Mouse (Mus musculus): ENCODE data around the gene Klk13.
"Not testable (repeated sequence)": the region's sequence is repeated elsewhere in the genome, so short reads cannot be mapped to it uniquely, and the experiment has no call there.

The Klk13 gene

DNA sequence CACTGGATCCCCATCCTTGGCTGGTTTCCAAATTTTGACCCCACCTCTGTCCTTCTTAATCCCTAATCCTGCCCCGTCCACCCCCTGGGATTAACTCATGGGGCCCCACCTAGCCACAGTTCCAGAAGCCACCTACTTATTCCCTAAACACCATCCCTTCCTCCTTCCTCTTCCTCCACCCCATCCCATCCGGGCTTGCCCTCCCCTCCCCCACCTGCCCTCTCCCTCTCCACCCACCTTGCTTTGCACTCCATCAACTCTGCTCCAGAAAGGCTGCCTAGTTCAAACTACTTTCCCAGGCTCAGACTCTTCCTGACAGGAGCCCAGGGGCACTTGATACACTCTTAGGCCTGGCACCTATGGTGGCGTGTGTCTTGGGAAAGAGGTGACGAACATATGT is at the start of gene Klk13:
Gene Klk13, plus strand, starts transcription at position 301 of the 400 bp plus-strand sequence.
- DNase-seq, result no peak

DNA sequence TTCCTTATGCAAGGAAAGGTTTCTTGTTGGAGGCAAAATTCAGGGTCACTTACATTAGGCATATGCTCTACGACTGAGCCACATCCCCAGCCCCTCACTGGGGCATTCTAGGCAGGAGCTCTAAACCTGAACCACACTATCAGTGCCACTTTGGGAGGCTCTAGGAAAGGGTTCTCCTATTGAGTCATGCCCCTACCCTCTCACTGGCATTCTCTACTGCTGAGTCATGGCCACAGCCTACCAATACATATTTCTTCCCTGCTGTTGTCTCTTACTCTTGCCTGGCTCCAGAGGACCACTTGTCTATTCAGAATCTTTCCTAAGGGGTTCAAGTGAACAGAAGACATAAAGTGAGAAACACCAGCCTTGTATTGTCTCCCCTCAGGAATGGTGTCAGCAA is 49.6 kb upstream of the Klk13 start:
- no peak for DNase-seq

DNA sequence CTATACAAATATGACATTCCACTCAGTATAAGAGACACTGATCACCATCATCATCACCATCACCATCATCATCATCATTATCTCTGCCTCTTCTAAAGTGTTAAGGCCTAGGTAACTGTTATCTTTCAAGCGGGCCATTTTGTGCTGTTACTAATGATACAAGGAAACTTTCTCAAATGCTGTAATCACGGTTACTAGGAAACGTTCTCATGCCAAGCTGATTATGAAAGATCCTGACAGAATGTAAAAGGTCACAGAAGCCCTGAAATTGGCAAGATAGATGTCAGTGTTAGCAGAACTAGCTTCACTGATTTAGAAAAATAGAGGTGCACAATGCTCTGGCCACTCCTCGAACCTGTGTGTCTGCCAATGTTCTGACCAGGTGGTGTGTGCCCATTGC is 45.1 kb upstream of the Klk13 start:
- DNase-seq, result not testable (repeated sequence)

DNA sequence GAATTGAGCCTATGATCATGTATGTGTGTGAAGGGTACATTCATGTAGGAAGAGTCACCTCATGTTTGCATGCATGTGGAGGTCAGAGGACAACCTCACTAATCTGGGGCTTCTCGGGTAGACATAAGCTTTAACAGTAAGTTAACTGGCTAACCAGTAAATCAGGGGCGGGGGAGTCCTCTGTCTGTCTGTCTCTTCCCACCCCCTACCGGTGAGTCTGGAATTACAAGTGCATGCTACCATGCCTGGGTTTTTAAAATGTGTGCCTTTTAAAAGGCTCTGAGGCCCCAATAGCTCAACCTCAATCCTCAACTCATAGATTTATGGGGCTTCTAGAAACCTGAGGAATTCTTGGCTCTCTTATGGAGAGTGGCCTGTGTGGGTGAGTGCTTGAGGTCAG is 43.8 kb upstream of the Klk13 start:
- no peak for DNase-seq

DNA sequence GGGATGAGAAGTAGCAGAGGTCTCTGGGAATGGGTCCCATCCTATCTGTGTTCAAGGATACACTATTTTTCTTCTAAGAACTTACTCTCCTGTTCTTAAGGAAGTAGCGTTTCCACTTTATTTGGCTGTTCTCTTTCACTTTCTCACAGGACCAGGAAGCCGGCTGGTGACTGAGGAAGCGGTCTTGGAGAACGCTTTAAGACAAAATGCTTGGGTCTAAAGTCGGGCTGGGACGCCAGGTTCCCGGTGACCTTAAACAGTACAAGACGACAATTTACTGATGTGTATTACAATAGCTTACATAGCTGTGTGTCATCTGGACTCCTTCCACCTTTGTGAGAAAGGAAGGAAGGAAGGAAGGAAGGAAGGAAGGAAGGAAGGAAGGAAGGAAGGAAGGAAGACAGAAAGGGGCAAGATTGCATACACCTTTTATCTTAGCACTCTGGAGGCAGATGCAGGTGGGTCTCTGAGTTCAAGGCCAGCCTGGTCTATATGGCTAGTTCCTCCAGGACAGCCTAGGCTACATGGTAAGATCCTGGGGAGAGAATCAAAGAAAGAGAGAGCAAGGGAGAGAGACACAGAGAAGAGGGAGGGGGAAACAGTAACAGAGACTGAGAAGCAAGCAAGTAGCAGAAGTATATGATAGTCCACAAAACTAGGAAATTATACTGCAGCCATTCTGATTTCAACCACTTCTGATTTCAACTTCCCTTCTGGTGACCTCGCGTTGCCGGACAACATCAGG is 41.1 kb upstream of the Klk13 start:
- peak; percentile 26 for DNase-seq

DNA sequence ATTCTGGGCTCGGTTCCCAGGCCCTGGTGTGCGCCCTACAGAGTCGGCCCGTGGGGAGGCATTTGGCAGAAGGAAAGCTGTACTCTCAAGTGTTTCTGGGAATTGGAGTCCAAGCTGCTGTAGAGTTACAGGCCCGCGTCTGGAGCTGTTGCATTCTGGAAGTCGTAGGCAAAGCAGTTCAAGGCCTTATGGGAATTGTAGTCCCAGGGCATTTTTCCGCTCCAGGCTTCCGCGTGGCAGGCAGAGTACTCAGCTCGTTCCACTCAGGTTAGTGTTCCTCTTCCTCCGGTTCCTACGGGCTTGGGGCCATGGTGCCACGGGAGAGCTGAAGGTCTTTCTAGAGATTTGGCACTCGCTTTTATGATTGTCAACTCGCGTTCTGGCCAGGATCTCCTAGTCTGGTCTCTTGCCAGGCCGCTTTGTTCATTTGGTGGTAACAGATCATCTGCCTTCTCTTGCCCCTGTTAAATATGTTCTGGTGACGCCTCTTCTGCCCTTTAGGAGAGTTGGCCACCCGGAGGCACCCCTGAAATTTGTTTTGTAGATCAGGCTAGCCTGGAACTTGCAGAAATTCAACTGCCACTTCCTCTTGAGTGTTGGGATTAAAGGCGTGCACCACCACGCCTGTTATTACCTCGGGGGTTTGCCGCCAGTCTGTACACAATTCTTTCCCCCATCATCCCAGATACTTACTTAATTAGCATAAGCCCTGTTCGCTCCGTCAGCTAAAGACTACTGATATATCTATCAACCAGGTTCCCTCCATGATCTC is 40.4 kb upstream of the Klk13 start, which contains the start of gene Ctu1:
Gene Ctu1, plus strand, starts transcription at position 208 of the 772 bp plus-strand sequence.
- peak; percentile 98 for DNase-seq

DNA sequence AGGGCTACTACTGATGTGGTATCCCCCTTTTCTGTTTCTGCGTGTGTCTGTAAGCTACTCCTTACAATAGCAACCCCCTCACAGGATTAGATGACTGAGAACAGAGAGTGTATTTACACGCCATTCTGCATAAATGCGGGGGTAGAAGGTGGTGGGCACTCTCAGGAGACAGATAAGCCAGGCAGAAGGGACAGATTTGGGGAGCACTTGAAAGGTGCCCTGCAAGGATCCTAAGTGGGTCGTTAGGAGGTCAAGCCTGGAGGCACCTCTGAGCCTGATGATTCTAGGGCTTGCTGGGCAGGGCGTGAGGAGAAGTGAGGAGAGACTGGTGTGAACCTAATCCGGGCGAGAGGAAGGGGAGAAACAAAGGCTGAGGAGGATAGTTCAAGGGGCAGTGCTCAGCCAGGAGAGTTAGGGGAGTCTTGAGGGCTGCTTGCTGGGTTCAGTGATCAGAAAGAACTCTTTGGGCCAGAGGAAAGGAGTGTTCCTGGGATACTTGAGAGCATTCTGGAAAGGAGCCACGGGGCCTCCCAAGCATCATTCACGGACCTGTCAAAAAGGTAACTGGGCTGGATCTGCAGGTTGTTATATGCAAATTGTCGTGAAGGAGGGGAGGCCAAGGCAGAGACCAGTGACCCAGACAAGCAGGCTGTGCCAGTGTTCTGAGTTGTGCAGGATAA is 39.6 kb upstream of the Klk13 start:
- DNase-seq, result peak; percentile 33

DNA sequence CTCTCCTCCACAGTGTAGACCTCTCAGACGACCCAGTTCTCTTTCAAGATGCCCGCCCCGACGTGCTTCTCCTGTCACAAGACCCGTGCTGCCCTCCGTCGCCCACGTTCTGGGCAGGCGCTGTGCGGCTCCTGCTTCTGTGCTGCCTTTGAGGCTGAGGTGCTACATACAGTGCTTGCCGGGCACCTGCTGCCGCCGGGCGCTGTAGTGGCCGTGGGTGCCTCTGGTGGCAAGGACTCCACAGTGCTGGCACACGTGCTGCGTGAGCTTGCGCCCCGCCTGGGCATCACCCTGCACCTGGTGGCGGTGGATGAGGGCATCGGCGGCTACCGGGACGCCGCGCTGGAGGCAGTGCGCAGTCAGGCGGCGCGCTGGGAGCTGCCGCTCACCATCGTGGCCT is 37.3 kb upstream of the Klk13 start:
- DNase-seq, result no peak

DNA sequence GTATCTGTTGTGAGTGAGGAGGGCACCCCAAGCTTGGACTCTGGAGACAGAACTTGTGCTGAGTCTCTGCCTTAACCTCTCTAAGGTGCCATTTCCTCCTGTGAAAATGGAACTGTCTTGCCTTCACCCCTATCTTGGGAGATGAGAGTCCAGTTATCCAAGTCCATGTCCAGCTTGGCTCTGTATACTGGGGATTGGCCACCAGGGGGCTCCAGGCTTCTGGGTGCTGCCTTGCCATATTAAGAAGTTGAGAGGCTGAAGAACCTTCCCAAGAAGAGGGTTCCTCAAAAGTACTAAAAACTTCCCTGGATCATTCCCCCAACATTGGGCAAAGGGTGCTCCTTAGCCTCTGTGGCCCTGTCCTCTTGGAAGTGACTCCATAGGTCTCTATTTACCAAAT is 33.9 kb upstream of the Klk13 start:
- peak; percentile 49 for DNase-seq

DNA sequence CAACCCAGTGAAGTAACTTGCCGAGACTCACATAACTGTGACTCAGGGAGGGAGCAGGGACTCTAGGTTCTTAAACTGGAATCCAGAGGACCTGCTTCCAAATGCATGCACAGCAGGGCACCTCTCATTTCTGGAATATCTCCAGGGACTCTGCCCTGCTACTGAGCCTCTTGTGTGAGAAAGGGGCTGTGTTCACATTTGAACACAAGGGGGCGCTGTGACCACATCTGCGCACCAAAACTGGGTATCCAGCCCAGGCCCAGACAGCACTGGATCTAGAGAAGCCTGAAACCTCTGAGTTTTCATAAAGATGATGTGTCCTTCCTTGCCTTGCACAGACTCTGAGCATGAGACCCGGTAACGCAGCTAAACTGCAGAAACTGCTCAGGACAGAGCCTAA is 31.4 kb upstream of the Klk13 start:
- peak; percentile 53 for DNase-seq

DNA sequence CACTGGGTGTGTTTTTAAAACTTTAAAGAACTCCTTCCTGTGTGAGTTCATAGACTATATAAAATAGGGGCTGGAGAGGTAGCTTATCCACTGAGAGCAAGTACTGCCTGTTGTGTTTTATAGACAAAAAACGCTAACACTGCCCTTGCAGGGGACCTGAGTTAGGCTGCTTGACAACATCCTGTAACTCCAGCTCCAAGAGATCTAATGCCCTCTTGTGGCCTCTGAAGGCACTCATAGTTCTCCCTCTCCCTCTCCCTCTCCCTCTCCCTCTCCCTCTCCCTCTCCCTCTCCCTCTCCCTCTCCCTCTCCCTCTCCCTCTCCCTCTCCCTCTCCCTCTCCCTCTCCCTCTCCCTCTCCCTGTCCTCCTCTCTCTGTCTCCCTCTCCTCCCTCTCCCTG is 29.9 kb upstream of the Klk13 start:
- not testable (repeated sequence) for DNase-seq

DNA sequence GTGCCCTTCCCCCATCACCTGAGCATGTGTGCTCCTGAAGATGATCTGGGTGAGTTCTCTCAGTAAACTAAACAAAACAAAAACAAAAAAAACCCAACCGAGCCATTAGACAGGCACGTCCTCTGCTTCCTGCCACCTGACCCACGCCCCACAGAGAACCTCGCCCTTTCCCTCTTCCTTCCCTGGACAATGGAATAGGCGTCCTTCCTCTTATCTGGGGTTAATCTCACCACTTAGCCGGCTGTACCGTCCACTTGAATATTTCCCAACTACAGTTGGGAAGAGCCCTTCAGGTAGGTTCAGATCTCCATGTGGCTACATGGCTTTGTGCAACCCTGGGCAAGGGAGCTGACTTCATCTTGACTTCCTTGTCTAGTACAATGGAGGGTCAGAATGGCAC is 27.3 kb upstream of the Klk13 start:
- DNase-seq, result no peak

DNA sequence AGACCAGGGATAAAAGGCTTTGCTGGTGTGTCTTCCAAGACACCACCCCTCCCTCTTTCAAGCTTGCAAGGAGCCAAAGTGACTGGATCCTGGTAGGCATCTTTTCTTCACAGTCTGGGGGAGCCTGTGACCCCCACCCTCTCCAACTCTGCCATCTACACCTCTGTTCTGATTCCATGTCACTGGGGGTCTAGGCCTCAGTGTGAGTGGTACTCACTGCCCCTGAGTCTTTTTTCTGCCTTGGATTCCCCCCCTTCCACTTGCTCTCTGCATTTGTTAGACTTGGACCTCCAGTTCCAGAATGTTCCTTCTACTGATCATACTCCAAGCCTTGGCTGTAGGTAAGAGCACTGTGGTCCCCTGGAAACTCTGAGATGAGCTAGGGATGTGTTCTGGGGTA is 22.2 kb upstream of the Klk13 start, which contains the start of gene Klk14:
Gene Klk14, plus strand, starts transcription at position 301 of the 400 bp plus-strand sequence.
- no peak for DNase-seq

DNA sequence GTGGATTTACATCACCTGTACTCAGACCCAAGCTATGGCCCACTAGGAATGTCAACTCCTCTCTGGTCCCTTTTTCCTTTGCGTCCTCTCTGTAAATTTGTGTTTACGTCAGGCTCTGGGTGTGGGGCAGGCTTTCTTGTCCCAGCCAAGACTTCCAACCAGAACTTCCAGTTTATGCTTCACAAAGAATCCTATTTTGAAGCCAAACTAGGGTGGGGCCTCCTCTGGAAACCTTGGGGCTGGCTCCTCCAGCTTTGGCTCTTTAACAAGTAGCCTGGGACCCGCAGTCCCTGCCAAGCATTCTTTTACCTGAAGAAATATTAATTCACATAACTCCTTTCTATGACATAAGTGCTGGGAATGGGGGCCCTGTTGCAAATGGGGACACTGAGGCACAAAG is 2.3 kb upstream of the Klk13 start:
- no peak for DNase-seq

DNA sequence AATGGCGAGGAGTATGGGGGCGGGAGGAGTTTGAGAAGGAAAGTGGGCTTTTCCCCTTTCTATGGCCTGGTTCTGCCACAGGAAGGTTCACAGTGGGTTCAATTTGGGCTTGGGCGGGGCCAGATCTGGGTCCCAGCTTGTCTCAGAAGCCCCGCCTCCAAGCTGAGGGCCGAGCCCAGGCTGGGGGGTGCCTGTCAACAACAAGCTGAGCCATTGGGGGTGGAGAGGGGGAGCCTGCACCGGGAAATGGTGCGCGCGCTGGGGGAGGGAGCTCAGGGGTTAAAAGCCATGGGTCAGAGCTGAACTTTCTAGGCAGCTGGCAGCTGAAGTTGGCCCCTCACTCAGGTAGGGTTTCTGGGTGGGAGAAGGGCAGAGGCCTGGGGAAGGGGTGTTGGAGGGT is 550 bp downstream of the Klk13 start:
- DNase-seq, result no peak

DNA sequence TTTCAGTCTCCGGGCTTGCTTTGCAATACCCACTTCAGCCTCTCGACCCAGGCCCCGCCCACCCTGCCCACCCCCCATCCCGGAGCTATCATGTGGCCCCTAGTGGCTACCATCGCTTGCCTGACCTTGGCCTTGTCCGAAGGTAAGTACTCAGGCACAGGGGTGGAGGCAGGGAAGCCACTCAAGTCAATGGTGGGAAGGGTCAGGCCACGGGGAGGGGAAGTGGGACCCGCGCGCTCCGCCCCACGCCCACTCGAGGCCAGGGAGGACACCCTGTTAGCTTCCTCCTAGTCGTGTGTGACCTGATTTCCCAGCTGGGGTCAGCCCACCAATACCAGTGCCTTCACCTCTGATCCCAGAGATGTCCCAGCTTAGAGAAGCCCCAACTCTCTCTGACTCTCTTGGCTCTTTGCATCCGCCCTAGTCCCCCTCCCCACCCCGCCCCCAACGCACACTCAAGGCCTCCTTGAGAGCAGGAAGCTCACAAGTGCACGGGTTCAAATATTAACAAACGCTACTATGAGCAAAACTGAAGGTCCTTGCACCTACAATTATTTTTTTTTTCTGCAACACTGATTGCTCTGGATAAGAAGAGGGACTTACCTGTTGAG is 1.5 kb downstream of the Klk13 start:
- DNase-seq, result no peak

DNA sequence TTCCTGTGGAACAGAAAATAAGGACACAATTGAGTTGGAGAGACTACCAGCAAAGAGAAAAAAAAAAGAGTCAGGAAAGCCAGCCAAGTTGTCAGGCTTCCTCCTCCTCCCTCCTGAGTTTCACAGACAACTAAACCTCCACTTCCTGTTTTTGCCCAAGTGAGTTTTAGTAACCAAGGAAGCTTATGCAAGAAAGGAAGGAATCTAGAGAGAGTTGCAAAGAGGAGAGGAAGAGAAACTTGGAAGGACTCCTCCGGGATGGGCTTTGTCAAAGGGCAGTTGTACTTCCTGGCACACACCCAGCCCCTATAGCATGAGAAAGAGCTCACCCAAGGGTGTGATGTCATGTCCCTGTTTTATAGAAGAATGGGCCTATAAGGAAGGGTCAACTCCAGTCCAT is 35.4 kb downstream of the Klk13 start:
- DNase-seq, result peak; percentile 9

DNA sequence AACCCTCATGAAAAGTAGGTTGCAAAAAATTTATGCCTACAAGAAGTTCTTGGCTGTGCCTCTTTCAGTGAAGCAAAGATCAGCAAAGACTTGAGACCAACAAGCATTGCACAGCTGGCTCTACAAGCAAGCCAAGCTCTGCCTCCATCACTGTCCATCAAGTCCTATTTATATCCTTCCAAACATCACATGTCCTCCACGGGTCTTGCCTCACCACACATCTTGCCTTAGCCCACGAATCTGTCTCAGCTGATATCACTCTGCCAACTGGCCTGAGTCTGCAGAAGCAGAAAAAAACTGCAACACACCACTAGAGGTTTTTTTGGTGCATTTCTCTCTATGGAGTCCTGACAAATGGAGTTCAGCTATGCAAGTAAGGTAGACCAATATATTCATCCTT is 40.4 kb downstream of the Klk13 start:
- no peak for DNase-seq

DNA sequence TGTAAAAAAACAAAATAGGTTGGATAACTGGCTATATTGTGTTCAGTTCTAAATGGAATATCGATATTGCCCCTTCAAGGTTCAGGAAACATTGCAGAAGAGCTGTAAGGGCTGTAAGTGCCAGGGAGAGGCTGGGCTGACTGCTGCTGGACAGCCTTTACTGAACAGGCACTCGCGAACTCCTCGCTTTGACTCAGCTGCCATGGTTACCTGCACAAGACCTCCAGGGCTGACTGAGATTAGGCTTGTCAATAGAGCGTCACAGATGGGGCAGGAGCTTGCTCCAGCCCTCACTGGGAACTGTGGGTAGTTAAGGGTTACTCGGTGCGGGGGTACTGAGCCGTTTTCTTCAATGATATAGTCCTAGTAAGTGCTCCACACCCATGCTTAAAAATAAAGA is 54.1 kb downstream of the Klk13 start:
- DNase-seq, result no peak

DNA sequence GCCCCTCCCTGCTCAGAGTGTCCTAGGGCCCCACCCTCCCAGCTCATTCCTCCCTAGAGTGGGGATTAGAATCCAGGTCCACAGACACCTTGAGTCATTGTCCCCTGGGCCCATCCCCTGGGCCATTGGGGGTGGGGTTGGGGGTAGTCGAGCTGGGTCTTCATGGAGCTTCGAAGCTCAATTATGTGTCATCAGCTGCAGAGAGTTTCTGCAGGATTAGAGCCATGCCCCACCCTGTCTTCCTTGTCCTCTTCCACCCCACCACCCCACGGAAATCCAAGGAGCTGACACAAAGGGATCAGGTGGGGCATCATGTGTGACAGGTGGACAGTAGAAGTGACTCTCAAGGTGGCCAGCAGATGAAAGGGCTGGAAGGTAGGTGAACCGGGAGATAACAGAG is 56.2 kb downstream of the Klk13 start, which contains the start of gene Klk12:
Gene Klk12, plus strand, starts transcription at position 301 of the 400 bp plus-strand sequence.
- no peak for DNase-seq

DNA sequence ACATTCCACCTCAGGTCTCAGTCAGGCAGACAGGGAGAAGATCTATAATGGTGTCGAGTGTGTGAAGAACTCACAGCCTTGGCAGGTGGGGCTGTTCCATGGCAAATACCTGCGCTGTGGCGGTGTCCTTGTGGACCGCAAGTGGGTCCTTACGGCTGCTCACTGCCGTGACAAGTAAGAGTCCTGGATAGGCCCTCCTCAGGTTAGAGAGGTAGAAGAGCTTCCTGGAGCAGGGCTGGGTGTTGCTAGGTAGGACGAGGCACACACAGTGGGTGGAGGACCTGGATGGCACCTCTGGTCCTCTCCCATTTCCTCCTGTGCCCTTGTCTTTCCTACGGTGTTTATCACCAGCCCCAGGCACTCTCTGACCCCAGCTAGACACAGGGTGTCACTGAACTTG is 57.3 kb downstream of the Klk13 start:
- DNase-seq, result no peak

DNA sequence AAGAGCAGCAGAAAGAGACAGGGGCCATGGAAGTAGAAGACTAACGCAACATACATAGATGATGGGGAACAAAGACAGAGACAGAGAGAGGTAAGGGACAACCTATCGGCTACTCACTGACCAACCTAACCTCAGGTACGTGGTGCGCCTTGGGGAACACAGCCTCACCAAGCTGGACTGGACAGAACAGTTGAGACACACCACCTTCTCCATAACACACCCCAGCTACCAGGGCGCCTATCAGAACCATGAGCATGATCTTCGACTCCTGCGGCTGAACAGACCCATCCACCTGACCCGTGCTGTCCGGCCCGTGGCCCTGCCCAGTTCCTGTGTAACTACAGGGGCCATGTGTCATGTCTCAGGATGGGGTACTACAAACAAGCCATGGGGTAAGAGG is 58.3 kb downstream of the Klk13 start:
- DNase-seq, result no peak

DNA sequence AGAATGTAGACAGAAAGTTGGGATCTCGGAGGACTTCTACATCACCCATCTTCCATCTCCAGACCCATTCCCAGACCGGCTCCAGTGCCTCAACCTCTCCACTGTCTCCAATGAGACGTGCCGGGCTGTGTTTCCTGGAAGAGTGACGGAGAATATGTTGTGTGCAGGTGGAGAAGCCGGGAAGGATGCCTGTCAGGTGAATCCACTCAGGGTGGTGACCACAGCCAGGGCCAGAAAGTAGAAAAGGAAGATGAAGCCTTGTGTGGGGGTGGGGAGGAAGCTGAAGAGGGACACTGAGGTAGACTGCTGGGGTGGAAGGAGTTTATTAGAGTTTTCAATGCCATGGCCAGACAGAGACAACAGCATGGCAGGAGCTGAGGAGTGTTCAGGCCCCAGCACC is 59.5 kb downstream of the Klk13 start:
- DNase-seq, result no peak
